Mouse (Mus musculus) layer of hippocampus, adult 18-20 months (tissue): ENCODE results near the gene Rit1. TPM values are rescaled to one million over a fixed set of nuclear protein-coding genes. Genes with fewer than 3 reads are reported as not detected.
"Not testable (repeated sequence)": the region's sequence is repeated elsewhere in the genome, so short reads cannot be mapped to it uniquely, and the experiment has no call there.

ENCODE experiments used
- DNase-seq, 2 experiments: peaks; one replicate each; pipeline ENCODE4 v3.0.0; 2022; ENCODE audit warnings: low spot score in 2 of 2
- total RNA-seq, 2 experiments: library from RNA; stranded (reverse); gene quantifications; 2 replicates each; pipeline ENCODE4 v1.2.3; 2021

The Rit1 gene
- total RNA-seq, 2 experiments from 2014 or later, result 37.7 to 43.0 TPM

- DNase-seq, result no peak
Measured at GRCm38 (mm10) chr3:88736556-88736955, 19.9 kb downstream of the Rit1 start.

- peak in 1 of 2 experiments; percentile 57 for DNase-seq
Measured at GRCm38 (mm10) chr3:88738641-88739040, 22.0 kb downstream of the Rit1 start.

GRCm38 (mm10) chr3:88740147-88740546 is 23.5 kb downstream of the Rit1 start:
- DNase-seq, result no peak

GRCm38 (mm10) chr3:88745534-88745933 is 28.9 kb downstream of the Rit1 start:
- DNase-seq, result no peak

GRCm38 (mm10) chr3:88746139-88746870 is 29.7 kb downstream of the Rit1 start:
- no peak for DNase-seq

- no peak for DNase-seq
Measured at GRCm38 (mm10) chr3:88746871-88747231, 30.2 kb downstream of the Rit1 start.

DNA sequence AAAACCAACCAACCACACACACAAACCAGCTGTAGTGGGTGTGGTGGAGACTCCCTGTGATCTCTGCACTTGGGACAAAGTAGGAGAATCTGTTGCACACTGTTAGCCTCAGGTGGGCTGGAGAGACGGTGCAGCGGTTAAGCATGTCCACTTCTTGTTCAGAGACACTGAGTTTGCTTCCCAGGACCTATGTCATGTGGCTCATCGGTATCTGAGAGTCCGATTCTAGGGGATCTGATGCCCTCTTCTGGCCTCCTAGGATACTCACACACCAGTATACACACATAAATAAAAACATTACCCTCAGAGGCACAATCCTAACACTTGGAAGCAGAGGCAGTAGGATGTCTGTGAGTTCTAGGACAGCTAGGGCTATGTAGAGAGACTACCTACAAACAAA is 37.6 kb downstream of the Rit1 start:
- no peak for DNase-seq

DNA sequence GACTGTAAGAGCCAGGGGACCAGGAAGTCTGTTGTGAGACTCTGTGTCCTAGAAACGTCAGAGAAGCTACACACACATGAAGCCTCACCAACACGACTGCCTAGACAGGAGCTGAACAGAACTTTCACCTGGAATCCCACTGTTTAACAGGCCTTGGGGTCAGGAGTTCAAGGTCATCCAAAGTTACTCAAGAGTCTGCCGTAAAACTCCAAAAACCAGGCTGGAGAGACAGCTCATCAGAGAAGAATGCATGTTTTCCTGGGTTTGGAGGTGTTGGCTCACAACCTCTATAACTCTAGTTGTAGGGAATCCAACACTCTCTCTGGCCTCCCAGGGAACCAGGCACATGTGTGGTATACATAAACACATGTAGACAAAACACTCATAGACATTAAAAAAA is 38.9 kb downstream of the Rit1 start:
- no peak for DNase-seq

DNA sequence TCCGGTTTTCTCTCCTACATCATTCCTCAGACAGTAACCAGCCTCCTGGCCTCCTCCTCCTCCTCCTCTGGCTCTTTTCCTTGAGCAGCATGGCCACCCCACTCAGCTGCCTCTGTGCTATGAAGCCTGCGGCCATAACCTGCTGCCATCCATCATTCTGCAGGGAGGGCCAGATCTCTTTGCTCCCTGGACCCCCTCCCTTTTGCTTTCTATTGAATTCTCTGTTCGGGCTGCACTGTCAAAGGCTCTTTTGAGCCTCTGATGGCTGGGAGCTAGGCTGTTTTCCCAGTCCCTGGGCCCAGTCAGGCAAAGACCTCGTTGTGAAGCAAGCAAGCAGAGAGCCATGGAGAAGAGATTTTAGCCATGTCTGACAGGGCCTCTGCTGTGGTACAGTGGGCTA is 39.6 kb downstream of the Rit1 start:
- peak in 1 of 2 experiments; percentile 51 for DNase-seq

GRCm38 (mm10) chr3:88758045-88758500 is 41.4 kb downstream of the Rit1 start:
- DNase-seq, result peak; percentile 77 to 89

DNA sequence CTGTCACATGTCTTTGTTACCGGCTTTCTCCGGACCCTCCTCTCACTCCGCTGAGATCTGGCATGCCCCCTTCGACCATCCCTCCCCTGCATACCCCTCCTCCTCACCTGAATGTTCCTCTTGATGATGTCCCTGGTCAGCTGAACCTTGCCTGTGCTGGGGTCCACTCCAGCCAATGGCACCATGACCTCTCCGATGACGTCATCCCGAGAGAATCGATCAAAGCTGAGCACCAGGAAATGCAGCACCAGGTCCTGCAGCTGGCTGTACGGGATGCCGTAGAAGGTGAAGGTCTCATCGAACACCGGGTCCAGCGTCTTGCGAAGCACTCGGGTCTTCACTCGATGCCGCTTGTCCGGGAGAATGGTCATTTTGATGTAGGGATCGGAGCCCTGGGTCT is 45.0 kb downstream of the Rit1 start:
- DNase-seq, result no peak

DNA sequence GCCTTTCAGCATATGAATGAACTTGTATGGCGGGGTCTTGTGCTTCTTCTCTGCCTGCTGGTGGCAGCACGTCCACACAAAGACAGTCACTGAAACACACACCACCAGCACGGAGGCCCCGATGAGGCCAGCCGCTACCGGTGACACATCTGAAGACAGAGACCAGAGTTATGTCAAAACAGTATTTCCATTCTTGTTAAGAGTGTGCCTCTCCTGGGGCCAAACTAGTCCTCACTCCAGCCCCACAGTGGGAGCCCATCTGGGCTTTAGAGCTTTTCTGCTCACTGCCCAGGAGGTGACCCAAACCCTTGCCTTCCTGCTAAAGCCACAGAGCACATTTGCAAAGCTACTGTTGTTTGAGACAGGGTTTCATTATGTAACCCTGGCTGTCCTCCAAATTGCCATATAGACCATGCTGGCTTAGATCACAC is 45.8 kb downstream of the Rit1 start:
- DNase-seq, result no peak

DNA sequence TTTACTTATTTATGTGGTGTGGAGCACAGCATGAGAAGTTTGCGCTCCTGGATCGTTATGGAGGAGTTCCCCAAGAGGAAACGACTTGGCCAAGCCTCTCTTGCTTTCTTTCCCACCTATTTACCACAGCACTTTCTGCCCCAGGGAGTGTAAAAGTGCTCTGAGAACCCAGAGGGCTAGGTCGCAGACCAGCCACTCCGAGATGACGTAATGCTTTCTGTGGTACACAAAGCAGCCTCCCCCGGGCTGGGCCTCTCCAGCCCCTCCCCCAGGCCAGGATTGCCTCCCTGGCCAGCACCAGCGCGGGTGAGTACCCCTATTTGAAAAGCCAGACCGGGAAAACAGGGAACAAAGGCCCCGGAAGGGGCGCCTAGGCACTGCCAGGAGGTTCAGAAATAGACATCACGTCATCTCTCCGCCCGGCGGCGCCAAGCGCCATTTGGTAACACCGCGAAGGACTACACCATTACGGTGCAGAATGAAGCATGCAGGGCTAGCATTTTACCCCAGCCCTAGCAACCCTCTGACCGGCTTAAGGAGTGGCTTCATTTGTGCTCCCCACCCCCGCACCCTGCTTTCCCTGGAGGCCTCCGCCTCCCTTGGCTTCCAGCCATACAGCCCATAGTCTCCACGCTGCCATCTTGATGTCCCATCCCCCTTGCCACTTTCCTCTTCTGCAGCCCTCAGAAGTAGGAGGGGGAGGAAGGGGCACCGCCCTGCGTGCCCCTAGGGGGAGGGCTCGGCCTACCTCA is 54.7 kb downstream of the Rit1 start:
- peak; percentile 78 to 85 for DNase-seq

DNA sequence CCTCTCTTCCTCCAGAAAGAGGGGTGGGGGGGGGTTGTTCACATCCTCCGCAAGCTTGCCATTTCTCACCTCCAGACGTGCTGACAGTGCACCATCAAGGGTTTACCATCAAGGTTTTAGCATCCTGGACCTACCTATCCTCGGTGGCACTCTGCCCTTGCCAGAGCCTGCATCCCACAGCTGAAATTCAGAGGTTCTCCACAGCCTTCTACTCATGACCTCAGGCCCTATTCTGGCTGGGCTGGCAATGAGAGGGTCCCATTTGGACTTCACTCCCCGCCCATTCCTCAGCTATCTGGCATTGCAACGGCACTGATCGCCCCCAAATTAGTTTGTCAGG is 55.3 kb downstream of the Rit1 start:
- DNase-seq, result not testable (repeated sequence)

DNA sequence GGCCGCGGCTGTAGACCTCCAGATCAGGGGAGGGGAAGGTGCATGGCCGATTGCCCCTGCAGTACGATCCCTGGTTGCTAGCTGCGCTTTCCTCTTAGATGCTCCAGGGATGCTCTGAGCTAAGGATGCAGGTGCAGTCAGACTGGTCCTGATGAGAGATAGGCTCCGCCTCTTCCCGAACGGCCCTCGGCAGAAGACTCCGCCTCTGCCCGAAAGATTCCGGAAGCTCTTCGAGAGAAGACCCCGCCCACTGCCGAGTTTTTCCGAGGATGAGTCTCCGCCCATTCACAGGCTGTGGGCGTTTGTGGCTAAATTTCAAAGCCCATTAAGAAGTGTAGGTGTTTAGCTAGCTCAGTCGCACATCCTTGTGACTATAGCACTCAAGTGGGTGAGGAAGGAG is 55.8 kb downstream of the Rit1 start:
- peak; percentile 95 to 98 for DNase-seq

DNA sequence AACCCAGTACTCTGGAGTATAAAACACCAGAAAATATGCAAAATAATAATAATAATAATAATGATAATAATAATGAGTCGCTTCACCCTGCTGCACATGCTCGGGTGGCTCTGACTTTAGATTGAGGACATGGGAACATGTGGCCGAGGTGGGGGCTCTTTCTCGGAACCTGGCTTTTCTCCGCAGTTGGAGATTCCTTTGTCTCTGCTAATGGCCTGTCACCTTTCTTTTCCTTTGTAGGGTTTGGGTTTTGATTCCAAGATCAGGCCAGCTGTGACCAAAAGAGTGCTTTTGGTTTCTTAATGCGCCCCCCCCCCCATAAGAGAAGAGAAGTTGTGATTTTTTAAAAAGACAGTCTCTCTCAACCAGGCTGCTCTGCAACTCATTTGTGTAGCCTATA is 56.5 kb downstream of the Rit1 start:
- DNase-seq, result not testable (repeated sequence)

DNA sequence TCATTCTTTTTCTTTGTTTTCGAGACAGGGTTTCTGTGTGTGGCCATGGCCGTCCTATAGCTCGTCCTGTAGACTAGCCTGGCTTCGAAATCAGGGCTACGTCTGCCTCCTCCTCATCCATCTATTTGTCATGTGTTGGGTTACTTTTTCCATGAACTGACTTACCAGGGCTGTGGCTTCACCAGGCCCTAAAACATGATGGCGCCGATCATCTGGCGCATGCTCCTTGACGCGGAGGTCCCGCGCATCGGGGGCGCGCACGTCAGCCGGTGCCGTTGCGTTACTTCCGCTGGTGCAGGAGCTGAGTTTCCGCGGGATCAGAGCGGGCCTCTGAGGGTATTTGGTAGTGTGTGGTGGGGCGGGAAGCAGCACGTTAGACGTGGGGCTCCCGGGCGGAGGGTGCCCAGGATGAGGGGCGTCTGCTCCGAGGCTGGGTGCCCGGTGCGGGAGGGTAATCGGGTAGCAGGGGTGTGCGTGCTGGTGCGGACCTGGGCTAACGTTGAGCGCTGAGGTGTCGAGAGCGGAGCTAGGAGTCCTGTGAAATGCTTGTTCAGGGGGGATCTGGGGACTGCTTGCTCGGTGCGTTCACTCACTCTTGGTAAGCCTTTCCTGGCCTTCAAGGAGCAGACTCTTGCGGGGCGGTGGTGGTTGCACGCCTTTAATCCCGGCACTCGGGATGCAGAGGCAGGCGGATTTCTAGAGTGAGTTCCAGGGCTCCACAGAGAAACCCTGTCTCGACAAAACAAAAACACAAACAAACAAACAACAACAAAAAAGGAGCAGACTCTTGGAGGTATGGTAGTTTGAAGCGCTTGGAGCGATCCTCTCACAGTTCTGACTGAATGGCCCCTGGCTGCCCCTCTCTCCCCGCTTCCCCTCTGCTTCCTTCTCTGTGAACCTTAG is 58.6 kb downstream of the Rit1 start, which contains the start of gene Syt11:
Gene Syt11 (minus strand): TSS at position 226 of the 903 bp plus-strand sequence.
- DNase-seq, result not testable (repeated sequence)
